Mouse (Mus musculus): ENCODE data around the gene BC052040. TPM values are rescaled to one million over a fixed set of nuclear protein-coding genes. Genes with fewer than 3 reads are reported as not detected.

The BC052040 gene
- polyA plus RNA-seq, 1 experiment from 2014 or later: 15.9 TPM

- peaks cover 7% of the 10 kb centered on the region; the same call in 1 of the 2 replicates for H3K4me1 ChIP-seq
- ATAC-seq (ENCODE audit: low FRiP score, low read depth): no peak
- whole genome bisulfite sequencing: 44% methylated on average over 1 of the region's 1 CpGs
- no peaks in the 10 kb centered on the region for H3K27me3 ChIP-seq (replicated peaks)
- no peak overlapping the region for H3K27ac ChIP-seq
- H3K4me3 ChIP-seq: no peak overlapping the region
- H3K4me2 ChIP-seq (replicated peaks): no peak overlapping the region
- H3K9me3 ChIP-seq: no peaks in the 10 kb centered on the region
- no peaks in the 10 kb centered on the region for H3K36me3 ChIP-seq
- H3K9ac ChIP-seq: no peak overlapping the region
These were observed 24.4 kb downstream of the BC052040 start for GRCm38 (mm10) chr2:115605829-115606336.

- H3K9me3 ChIP-seq: no peaks in the 10 kb centered on the region
- no peak overlapping the region for H3K4me3 ChIP-seq
- H3K4me1 ChIP-seq: no peaks in the 10 kb centered on the region
- H3K27ac ChIP-seq: no peak overlapping the region
- no peak overlapping the region for H3K4me2 ChIP-seq (replicated peaks)
- no peaks in the 10 kb centered on the region for H3K36me3 ChIP-seq
- no peaks in the 10 kb centered on the region for H3K27me3 ChIP-seq (replicated peaks)
- no peak overlapping the region for H3K9ac ChIP-seq
- WGBS: 95% methylated on average over 3 of the region's 3 CpGs
- ATAC-seq (ENCODE audit: low FRiP score, low read depth): no peak
These were observed 27.5 kb downstream of the BC052040 start for GRCm38 (mm10) chr2:115609020-115609419.

GRCm38 (mm10) chr2:115610092-115610491 lies 28.6 kb downstream of the BC052040 start:
- no peaks in the 10 kb centered on the region for H3K4me1 ChIP-seq
- 84% methylated on average over 2 of the region's 2 CpGs for WGBS
- H3K4me3 ChIP-seq: no peak overlapping the region
- no peak for ATAC-seq (ENCODE audit: low FRiP score, low read depth)
- H3K27ac ChIP-seq: no peak overlapping the region
- no peaks in the 10 kb centered on the region for H3K27me3 ChIP-seq (replicated peaks)
- H3K4me2 ChIP-seq (replicated peaks): no peak overlapping the region
- H3K9ac ChIP-seq: no peak overlapping the region
- no peaks in the 10 kb centered on the region for H3K36me3 ChIP-seq
- no peaks in the 10 kb centered on the region for H3K9me3 ChIP-seq

GRCm38 (mm10) chr2:115610503-115610902 lies 29.0 kb downstream of the BC052040 start:
- Histone ChIP-seq H3K9ac (no peak overlapping the region), H3K4me1 (no peaks in the 10 kb centered on the region), H3K9me3 (no peaks in the 10 kb centered on the region), H3K4me2 (replicated peaks) (no peak overlapping the region), H3K36me3 (no peaks in the 10 kb centered on the region), H3K4me3 (no peak overlapping the region), H3K27me3 (replicated peaks) (no peaks in the 10 kb centered on the region), H3K27ac (no peak overlapping the region)
- ATAC-seq (ENCODE audit: low FRiP score, low read depth): no peak
- WGBS: 91% methylated on average over 6 of the region's 6 CpGs

- no peaks in the 10 kb centered on the region for H3K36me3 ChIP-seq
- no peak overlapping the region for H3K4me2 ChIP-seq (replicated peaks)
- no peaks in the 10 kb centered on the region for H3K4me1 ChIP-seq
- H3K27me3 ChIP-seq (replicated peaks): no peaks in the 10 kb centered on the region
- no peak overlapping the region for H3K4me3 ChIP-seq
- H3K9ac ChIP-seq: no peak overlapping the region
- ATAC-seq (ENCODE audit: low FRiP score, low read depth): no peak
- 92% methylated on average over 3 of the region's 3 CpGs for WGBS
- no peak overlapping the region for H3K27ac ChIP-seq
- H3K9me3 ChIP-seq: no peaks in the 10 kb centered on the region
These were observed 32.5 kb downstream of the BC052040 start for GRCm38 (mm10) chr2:115613830-115614520.

- no peak overlapping the region for H3K4me3 ChIP-seq
- no peak overlapping the region for H3K9ac ChIP-seq
- no peak for ATAC-seq (ENCODE audit: low FRiP score, low read depth)
- H3K4me2 ChIP-seq (replicated peaks): no peak overlapping the region
- H3K4me1 ChIP-seq: peaks cover 7% of the 10 kb centered on the region
- no peaks in the 10 kb centered on the region for H3K9me3 ChIP-seq
- WGBS: 94% methylated on average over 4 of the region's 4 CpGs
- H3K36me3 ChIP-seq: no peaks in the 10 kb centered on the region
- H3K27me3 ChIP-seq (replicated peaks): no peaks in the 10 kb centered on the region
- no peak overlapping the region for H3K27ac ChIP-seq
These were observed 47.0 kb downstream of the BC052040 start for GRCm38 (mm10) chr2:115628471-115628870.

- 26% methylated on average over 5 of the region's 5 CpGs for WGBS
- ATAC-seq (ENCODE audit: low FRiP score, low read depth): peak; percentile 53; the same call in 1 of the 2 replicates
- H3K4me2 ChIP-seq (replicated peaks): no peak overlapping the region
- H3K9ac ChIP-seq: no peak overlapping the region
- H3K27me3 ChIP-seq (replicated peaks): no peaks in the 10 kb centered on the region
- H3K4me3 ChIP-seq: no peak overlapping the region
- peaks cover 7% of the 10 kb centered on the region for H3K4me1 ChIP-seq
- H3K9me3 ChIP-seq: no peaks in the 10 kb centered on the region
- no peak overlapping the region for H3K27ac ChIP-seq
- no peaks in the 10 kb centered on the region for H3K36me3 ChIP-seq
These were observed 49.5 kb downstream of the BC052040 start for GRCm38 (mm10) chr2:115631031-115631434.

GRCm38 (mm10) chr2:115631826-115632225 lies 50.3 kb downstream of the BC052040 start:
- Histone ChIP-seq H3K9me3 (no peaks in the 10 kb centered on the region), H3K27ac (no peak overlapping the region), H3K4me2 (replicated peaks) (no peak overlapping the region), H3K9ac (no peak overlapping the region), H3K27me3 (replicated peaks) (no peaks in the 10 kb centered on the region), H3K4me1 (peaks cover 7% of the 10 kb centered on the region), H3K4me3 (no peak overlapping the region), H3K36me3 (no peaks in the 10 kb centered on the region)
- no peak for ATAC-seq (ENCODE audit: low FRiP score, low read depth)
- WGBS: 85% methylated on average over 4 of the region's 4 CpGs

GRCm38 (mm10) chr2:115650203-115650602 lies 68.7 kb downstream of the BC052040 start:
- Histone ChIP-seq H3K9me3 (no peaks in the 10 kb centered on the region), H3K9ac (no peak overlapping the region), H3K4me2 (replicated peaks) (no peak overlapping the region), H3K27ac (no peak overlapping the region), H3K4me3 (no peak overlapping the region), H3K36me3 (no peaks in the 10 kb centered on the region), H3K4me1 (no peaks in the 10 kb centered on the region), H3K27me3 (replicated peaks) (no peaks in the 10 kb centered on the region)
- WGBS: 84% methylated on average over 2 of the region's 2 CpGs
- ATAC-seq (ENCODE audit: low FRiP score, low read depth): no peak

GRCm38 (mm10) chr2:115659712-115660111 lies 78.2 kb downstream of the BC052040 start:
- no peaks in the 10 kb centered on the region for H3K36me3 ChIP-seq
- no peak overlapping the region for H3K9ac ChIP-seq
- H3K4me3 ChIP-seq: no peak overlapping the region
- H3K4me2 ChIP-seq (replicated peaks): no peak overlapping the region
- H3K27ac ChIP-seq: no peak overlapping the region
- no peaks in the 10 kb centered on the region for H3K9me3 ChIP-seq
- H3K27me3 ChIP-seq (replicated peaks): no peaks in the 10 kb centered on the region
- ATAC-seq (ENCODE audit: low FRiP score, low read depth): 0 out of 2 replicates have a peak, but pooled peaks have one; percentile 23
- 51% methylated on average over 8 of the region's 8 CpGs for WGBS
- peaks cover 12% of the 10 kb centered on the region for H3K4me1 ChIP-seq

- no peaks in the 10 kb centered on the region for H3K36me3 ChIP-seq
- H3K4me2 ChIP-seq (replicated peaks): no peak overlapping the region
- no peaks in the 10 kb centered on the region for H3K9me3 ChIP-seq
- H3K9ac ChIP-seq: no peak overlapping the region
- H3K27ac ChIP-seq: no peak overlapping the region
- 90% methylated on average over 6 of the region's 6 CpGs for WGBS
- H3K4me3 ChIP-seq: no peak overlapping the region
- no peaks in the 10 kb centered on the region for H3K27me3 ChIP-seq (replicated peaks)
- no peak for ATAC-seq (ENCODE audit: low FRiP score, low read depth)
- H3K4me1 ChIP-seq: peaks cover 12% of the 10 kb centered on the region
These were observed 79.0 kb downstream of the BC052040 start for GRCm38 (mm10) chr2:115660213-115661120.

- H3K4me3 ChIP-seq: no peak overlapping the region
- no peaks in the 10 kb centered on the region for H3K36me3 ChIP-seq
- no peaks in the 10 kb centered on the region for H3K4me1 ChIP-seq
- 84% methylated on average over 2 of the region's 2 CpGs for WGBS
- no peak overlapping the region for H3K4me2 ChIP-seq (replicated peaks)
- no peak overlapping the region for H3K27ac ChIP-seq
- ATAC-seq (ENCODE audit: low FRiP score, low read depth): no peak
- no peak overlapping the region for H3K9ac ChIP-seq
- no peaks in the 10 kb centered on the region for H3K9me3 ChIP-seq
- H3K27me3 ChIP-seq (replicated peaks): no peaks in the 10 kb centered on the region
These were observed 86.0 kb downstream of the BC052040 start for GRCm38 (mm10) chr2:115667516-115667915.
